Mouse (Mus musculus): ENCODE results near the gene Osm. TPM values are rescaled to one million over a fixed set of nuclear protein-coding genes. Genes with fewer than 3 reads are reported as not detected.
A peak's percentile ranks its signal among the peaks of the same experiment; 100 is the strongest.

Gene Osm
- total RNA-seq (2014; rRNA removed) (0.05 TPM in 1 of 2 replicates, not detected in the other), polyA plus RNA-seq (2015; fragmentation: Nextera tagmentation; extraction: Ambion mirVana) (0.13 and 0.14 TPM in 2 replicates)

- Histone ChIP-seq H3K27me3 (ENCODE audit: insufficient read depth, low read length) (no peaks in the 10 kb centered on the region), H3K9me3 (ENCODE audit: low read length) (no peaks in the 10 kb centered on the region), H3K27ac (ENCODE audit: low read depth, low read length) (no peak within 1 kb of the TSS), H3K4me1 (ENCODE audit: insufficient read depth) (no peaks in the 10 kb centered on the region), H3K4me3 (ENCODE audit: low read depth, low read length) (no peak within 1 kb of the TSS), H3K4me2 (ENCODE audit: low read depth) (no peak within 1 kb of the TSS), H3K36me3 (ENCODE audit: insufficient read depth) (no peaks in the 10 kb centered on the region), H3K9ac (no peak within 1 kb of the TSS)
- 63% methylated on average over 16 of the region's 16 CpGs for WGBS
- DNase-seq, result no peak
- no peak for ATAC-seq
- no peak for TF ChIP-seq CTCF (IDR thresholded peaks at IDR 0.05; ENCODE audit: low read depth)
Observed at GRCm38 (mm10) chr11:4235665-4236545, at the start of gene Osm. Osm (plus strand) TSS chr11:4236420.

- WGBS, result under 1% methylated on average over 62 of the region's 71 CpGs
Observed at GRCm38 (mm10) chr11:4186486-4187317, 49.5 kb upstream of the Osm start, which contains the start of gene Tbc1d10a. Tbc1d10a (plus strand) TSS chr11:4186789.

GRCm38 (mm10) chr11:4187318-4187700, 48.9 kb upstream of the Osm start:
- H3K36me3 ChIP-seq (ENCODE audit: insufficient read depth), result peaks cover 12% of the 10 kb centered on the region
- ATAC-seq (no peak), DNase-seq (no peak)
- no peaks in the 10 kb centered on the region for H3K27me3 ChIP-seq (ENCODE audit: insufficient read depth, low read length)
- peaks cover 7% of the 10 kb centered on the region; the same call in 1 of the 2 replicates for H3K4me1 ChIP-seq (ENCODE audit: insufficient read depth)
- peak overlapping the region; percentile 70 for H3K4me3 ChIP-seq (ENCODE audit: low read depth, low read length)
- peak overlapping the region; percentile 86 for H3K9ac ChIP-seq
- TF ChIP-seq CTCF (IDR thresholded peaks at IDR 0.05; ENCODE audit: low read depth), result no peak
- peak overlapping the region; percentile 70 for H3K4me2 ChIP-seq (ENCODE audit: low read depth)
- WGBS, result 11% methylated on average over 9 of the region's 9 CpGs
- H3K27ac ChIP-seq (ENCODE audit: low read depth, low read length), result no peak overlapping the region
- no peaks in the 10 kb centered on the region for H3K9me3 ChIP-seq (ENCODE audit: low read length)

More at GRCm38 (mm10) chr11:4186486-4187317, 49.5 kb upstream of the Osm start, which contains the start of gene Tbc1d10a:
- Histone ChIP-seq H3K36me3 (ENCODE audit: insufficient read depth) (peaks cover 18% of the 10 kb centered on the region), H3K9me3 (ENCODE audit: low read length) (no peaks in the 10 kb centered on the region), H3K4me3 (ENCODE audit: low read depth, low read length) (peak within 1 kb of the TSS; percentile 70), H3K4me2 (ENCODE audit: low read depth) (peak within 1 kb of the TSS; percentile 70), H3K27me3 (ENCODE audit: insufficient read depth, low read length) (no peaks in the 10 kb centered on the region), H3K9ac (peak within 1 kb of the TSS; percentile 86), H3K27ac (ENCODE audit: low read depth, low read length) (peak within 1 kb of the TSS; percentile 72), H3K4me1 (ENCODE audit: insufficient read depth) (peaks cover 7% of the 10 kb centered on the region; the same call in 1 of the 2 replicates)
- ATAC-seq (peak; percentile 99), DNase-seq (peak; percentile 98)
- no peak for TF ChIP-seq CTCF (IDR thresholded peaks at IDR 0.05; ENCODE audit: low read depth)

- Histone ChIP-seq H3K4me2 (ENCODE audit: low read depth) (no peak overlapping the region), H3K36me3 (ENCODE audit: insufficient read depth) (no peaks in the 10 kb centered on the region), H3K9ac (no peak overlapping the region), H3K9me3 (ENCODE audit: low read length) (no peaks in the 10 kb centered on the region), H3K27ac (ENCODE audit: low read depth, low read length) (no peak overlapping the region), H3K27me3 (ENCODE audit: insufficient read depth, low read length) (no peaks in the 10 kb centered on the region), H3K4me1 (ENCODE audit: insufficient read depth) (peaks cover 7% of the 10 kb centered on the region; the same call in 1 of the 2 replicates), H3K4me3 (ENCODE audit: low read depth, low read length) (no peak overlapping the region)
- no peak for TF ChIP-seq CTCF (IDR thresholded peaks at IDR 0.05; ENCODE audit: low read depth)
- ATAC-seq (no peak), DNase-seq (no peak)
- WGBS, result 88% methylated on average over 6 of the region's 6 CpGs
Observed at GRCm38 (mm10) chr11:4189182-4189581, 47.0 kb upstream of the Osm start.

GRCm38 (mm10) chr11:4190677-4191076, 45.5 kb upstream of the Osm start:
- DNase-seq (no peak), ATAC-seq (no peak)
- WGBS, result 61% methylated on average over 3 of the region's 3 CpGs
- H3K36me3 ChIP-seq (ENCODE audit: insufficient read depth), result no peaks in the 10 kb centered on the region
- H3K9ac ChIP-seq, result no peak overlapping the region
- peaks cover 7% of the 10 kb centered on the region; the same call in 1 of the 2 replicates for H3K4me1 ChIP-seq (ENCODE audit: insufficient read depth)
- H3K9me3 ChIP-seq (ENCODE audit: low read length), result no peaks in the 10 kb centered on the region
- H3K4me2 ChIP-seq (ENCODE audit: low read depth), result no peak overlapping the region
- no peaks in the 10 kb centered on the region for H3K27me3 ChIP-seq (ENCODE audit: insufficient read depth, low read length)
- H3K27ac ChIP-seq (ENCODE audit: low read depth, low read length), result no peak overlapping the region
- H3K4me3 ChIP-seq (ENCODE audit: low read depth, low read length), result no peak overlapping the region
- no peak for TF ChIP-seq CTCF (IDR thresholded peaks at IDR 0.05; ENCODE audit: low read depth)

- Histone ChIP-seq H3K27ac (ENCODE audit: low read depth, low read length) (no peak overlapping the region), H3K36me3 (ENCODE audit: insufficient read depth) (no peaks in the 10 kb centered on the region), H3K4me3 (ENCODE audit: low read depth, low read length) (no peak overlapping the region), H3K9ac (no peak overlapping the region), H3K4me1 (ENCODE audit: insufficient read depth) (peaks cover 2% of the 10 kb centered on the region; the same call in 1 of the 2 replicates), H3K4me2 (ENCODE audit: low read depth) (no peak overlapping the region), H3K27me3 (ENCODE audit: insufficient read depth, low read length) (no peaks in the 10 kb centered on the region), H3K9me3 (ENCODE audit: low read length) (no peaks in the 10 kb centered on the region)
- DNase-seq (no peak), ATAC-seq (no peak)
- WGBS, result 69% methylated on average over 3 of the region's 3 CpGs
- TF ChIP-seq CTCF (IDR thresholded peaks at IDR 0.05; ENCODE audit: low read depth), result no peak
Observed at GRCm38 (mm10) chr11:4192757-4193156, 43.5 kb upstream of the Osm start.
